Mouse (Mus musculus): Measurements from ENCODE around the gene Rasd2.

The Rasd2 gene

DNA sequence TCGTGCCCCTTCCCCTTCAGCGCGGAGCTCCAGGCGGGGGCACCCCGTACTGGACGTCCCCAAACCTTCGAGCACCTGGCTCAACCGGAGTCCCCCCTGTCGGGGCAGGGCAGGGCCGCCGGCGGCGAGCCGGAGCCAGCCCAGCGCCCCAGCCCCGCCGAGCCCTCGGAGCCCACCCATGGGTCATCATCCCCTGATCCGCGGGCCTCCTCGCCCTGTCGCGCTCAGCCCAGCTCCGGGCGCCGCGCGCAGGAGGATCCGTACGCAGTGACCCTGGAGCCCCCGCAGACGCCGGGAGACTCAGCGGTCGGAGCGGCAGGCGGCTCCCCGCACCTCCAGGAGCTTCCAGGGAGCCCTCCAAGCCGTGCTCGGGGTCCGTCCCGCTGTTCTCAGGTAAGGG, at the start of gene Rasd2:
TSS of gene Rasd2 (plus strand) at position 259 of the 400 bp plus-strand sequence.
- no peak for DNase-seq (ENCODE audit: low spot score)

DNA sequence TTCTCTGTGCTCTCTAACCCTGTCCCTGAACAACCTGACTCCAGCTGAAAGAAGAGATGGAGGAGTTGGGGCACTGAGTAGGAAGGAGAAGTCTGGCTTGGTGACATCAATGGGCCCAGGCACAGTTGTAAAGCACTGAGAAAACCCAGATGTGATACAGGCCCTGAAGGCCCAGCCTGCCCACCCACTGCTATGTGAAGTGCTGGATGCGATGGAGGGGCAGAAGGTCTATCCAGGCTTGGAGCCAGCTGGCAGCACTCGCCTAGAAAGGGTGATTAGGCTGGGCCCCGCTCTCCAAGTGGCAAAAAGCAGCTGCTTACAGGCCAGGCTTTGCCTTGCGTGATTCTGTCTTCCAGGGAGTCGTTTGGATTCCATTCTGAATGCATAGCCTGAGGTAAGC, 44.4 kb upstream of the Rasd2 start:
- DNase-seq (ENCODE audit: low spot score): no peak

DNA sequence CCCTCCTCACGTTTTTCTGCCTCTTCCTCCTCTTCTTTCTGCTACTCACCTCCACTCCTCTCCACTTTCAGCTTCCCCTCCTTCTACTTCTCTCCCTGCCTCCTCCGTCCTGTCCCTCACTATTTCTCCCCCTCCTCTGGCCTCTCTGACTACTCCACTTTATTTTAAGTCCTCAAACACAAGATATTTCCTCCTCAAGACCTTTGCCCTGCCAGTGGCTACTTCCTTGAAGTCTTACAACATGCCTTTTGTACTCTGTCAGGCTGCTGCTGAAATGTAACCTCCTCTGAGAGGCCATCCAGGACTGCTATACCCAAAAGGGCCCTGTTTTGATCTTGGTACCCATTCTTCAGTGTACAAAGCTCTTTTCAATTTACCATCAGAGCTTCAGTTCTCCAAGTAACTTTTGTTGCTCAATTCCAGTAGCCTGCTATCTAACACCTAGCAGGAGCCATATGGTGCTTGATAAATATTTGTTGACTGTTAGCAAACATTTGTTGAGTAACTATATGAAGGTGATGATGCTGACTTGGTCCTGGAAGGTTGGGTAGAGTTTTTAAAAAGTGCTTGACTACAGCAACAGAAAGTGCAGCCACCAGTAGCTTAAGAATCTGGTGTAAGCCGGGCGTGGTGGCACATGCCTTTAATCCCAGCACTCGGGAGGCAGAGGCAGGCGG, 41.6 kb upstream of the Rasd2 start:
- peak; percentile 78 for DNase-seq (ENCODE audit: low spot score)

DNA sequence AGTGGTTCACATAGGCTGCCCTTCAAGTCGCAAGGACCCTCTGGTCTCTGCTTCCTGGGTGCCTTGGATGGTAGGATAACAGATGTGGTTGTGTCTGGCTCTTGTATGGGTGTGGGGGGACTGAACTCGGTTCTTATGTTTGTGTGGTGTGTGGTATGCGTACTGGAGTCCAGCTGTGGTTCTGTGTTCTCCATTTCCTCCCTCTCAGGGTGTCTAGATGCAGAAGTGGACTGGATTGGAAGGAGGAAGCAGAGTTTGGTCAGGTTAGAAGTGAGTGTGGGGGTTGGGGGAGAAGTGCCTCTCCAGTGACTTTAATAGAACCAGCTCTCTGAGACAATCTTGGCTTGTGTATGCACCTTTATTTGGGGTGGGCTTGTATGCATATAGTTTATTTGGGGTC, 20.7 kb upstream of the Rasd2 start:
- DNase-seq (ENCODE audit: low spot score): no peak

DNA sequence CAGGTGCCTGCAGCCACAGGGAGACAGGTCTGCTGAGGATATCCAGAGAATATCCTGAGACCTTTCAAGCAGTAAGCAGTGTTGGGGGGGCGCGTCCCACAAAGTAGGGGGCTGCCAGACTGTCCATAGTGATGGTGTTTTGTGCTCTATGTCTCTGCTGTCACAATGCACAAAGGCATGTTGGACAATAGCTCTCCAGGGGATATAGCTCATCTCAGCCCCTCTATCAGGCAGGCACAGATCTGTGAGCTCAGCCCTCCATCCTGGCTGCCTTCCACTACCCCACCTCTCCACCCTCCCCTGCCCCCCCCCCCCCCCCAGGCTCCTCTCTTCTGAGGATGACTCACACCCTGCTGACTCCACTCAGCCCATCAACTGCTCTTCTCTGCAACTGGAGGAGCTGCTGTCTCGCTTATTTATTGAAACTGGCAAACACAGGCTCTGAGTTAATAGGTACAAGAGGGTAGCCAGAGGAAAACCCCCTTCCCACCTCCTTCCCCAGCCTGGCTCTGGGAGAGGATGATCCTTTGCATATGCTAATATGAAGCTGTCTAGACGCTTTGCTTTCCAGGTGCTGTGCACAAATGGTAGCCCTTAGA, 19.2 kb upstream of the Rasd2 start:
- DNase-seq (ENCODE audit: low spot score): peak; percentile 40

DNA sequence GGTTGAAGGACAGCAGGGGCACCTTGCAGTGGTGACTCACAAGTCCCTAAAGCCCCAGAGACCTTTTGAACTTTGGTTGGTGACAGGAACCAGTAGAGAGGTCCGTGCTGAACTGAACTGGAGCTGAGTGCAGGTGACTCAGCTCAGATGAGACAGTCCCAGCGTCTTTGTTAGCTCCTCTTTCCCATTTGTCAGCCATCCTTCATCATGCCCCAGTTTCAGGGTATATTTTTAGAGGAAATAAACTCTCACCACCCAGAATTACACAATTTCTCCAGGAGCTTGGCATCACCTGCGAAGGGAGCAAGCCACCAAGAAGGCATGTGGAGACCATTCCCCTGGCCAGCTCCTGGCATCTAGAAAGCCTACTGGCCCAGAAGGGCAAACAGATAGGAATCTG, 16.6 kb upstream of the Rasd2 start:
- no peak for DNase-seq (ENCODE audit: low spot score)

DNA sequence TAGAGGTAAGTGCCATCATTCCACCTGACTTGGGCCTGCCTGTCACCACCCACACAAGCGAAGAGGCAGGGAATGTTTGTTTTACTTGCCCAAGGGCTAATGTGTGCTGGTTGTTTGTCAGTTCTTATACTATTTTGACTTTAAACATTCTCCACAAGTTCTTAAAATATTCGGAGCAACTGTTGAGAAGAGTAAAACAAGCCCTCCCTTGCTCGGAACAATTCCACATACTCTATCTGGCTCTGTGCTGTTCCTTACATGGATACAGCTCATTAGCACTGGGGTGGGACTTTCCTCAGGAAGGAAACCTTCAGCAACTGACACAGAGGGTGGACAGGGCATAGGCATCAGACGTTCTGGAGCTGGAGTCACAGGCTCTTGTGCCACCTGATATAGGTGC, 15.9 kb upstream of the Rasd2 start:
- no peak for DNase-seq (ENCODE audit: low spot score)

DNA sequence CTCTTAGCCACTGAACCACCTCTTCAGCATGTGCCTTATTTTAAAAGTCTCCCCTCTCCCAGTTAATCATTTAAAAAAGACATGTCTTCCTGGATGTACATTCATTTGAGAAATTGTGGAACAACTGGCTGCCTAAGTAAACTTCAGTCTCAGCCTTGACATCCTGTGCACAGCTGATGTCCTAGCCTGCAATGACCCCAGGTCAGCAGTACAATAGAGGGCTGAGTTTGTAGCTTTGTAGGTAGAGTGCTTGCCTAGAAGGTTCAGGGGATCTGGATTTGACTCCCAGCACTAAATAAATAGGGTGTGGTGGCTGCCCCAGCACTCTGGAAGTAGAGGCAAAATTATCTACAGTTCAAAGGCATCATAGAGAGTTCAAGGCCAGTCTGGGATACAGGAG, 15.4 kb upstream of the Rasd2 start:
- DNase-seq (ENCODE audit: low spot score): peak; percentile 22

DNA sequence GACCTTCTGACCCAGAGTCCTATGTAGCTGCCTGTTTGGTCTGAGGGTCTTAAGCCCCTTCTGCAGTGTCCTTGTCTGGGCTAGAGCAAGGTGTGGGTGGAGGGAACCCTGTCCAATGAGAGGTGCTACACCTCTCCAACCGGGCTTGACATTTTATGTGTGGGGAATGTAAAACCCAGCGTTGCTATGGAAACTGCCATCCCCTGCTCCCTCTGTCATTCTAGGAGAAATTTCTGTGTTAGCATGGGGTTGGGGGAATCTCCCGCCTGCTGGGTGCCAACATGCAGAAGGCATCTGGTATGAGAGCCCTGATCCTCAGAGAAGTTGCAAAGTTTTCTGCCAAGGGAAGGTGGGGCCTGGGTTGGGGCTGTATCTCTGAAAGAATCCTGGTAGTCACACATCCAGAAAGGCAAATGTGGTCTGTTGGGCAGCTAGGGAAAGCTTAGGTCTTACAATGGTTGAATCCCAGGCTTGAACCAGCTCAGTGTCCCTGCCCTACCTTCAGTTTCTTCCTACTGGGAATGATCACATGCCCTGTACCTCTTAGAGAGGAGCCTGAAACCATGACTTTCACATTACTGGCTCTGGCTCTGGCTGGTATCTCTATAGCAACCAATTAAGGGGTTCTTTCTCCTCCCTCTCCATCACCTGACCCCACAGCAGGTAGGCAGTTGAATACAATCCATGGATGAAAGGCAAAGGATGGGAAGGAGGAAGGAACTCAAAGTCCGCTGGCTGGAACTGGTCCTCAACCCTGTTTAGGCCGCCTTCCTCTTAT, 14.6 kb upstream of the Rasd2 start:
- no peak for DNase-seq (ENCODE audit: low spot score)

DNA sequence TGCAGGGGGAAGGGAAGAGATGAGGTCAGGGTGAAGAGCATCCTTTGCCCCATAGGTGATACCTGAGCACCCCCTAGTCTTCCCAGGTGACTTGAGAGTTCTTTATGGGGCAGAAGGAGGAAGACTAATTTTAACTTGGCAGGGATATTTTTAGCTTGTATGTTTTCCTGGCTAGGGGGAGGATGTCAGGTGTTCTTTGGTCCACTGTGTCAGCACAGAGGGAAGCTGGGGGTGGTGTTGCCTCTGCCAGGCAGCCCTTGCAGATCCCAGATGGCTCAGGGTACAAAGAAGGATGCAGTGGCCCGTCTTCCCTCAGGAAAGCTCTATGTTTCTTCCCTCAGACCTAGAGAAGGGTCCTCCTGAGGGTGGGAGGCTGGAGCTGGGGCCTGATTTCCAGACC, 13.8 kb upstream of the Rasd2 start:
- no peak for DNase-seq (ENCODE audit: low spot score)

DNA sequence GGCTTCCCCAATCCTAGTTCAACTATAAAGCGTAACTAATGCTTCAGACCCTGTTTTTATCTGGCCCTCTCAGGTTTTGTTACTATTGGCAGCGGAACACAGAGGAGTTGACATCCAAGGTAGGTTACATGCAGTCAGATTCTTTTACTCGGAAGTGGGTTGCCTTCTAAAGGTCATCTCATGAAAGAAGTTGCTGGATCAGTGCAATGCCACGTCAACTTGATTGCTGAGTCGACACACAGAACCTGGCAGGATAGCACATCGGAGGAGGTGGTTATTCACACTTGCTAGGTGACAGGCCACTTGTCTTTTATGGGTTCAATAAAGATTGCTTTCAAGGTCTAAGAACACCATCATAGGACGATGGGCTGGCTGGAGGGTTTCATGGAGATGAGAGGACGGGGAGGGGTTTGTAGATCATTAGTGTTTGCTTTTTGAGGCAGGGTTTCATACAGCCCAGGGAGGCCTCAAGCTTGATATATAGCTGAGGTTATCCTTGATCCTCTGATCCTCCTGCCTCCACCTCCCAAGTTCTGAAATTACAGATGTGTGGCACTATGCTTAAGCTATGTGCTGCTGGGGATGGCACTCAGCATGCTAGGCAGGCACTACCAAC, 11.6 kb upstream of the Rasd2 start:
- DNase-seq (ENCODE audit: low spot score): no peak

DNA sequence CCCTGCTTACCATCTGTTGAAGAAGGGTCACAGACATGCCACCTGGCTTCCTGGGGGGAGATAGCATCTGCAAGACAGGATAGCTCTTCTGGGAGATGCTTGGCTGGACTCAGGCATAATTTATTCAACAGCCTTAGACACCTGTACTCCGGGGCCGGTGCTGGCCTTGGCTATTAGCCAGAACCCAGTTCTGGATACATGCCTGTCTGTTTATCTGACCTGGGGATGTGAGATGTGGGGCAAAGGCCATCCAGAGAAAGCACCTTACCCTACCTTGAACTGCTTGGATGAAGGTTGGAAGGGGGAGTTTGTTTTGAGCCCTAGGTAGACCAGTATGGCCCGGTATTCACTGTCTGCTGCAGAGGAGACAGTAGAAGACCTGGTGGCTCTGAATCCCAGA, 10.8 kb upstream of the Rasd2 start:
- DNase-seq (ENCODE audit: low spot score): no peak

DNA sequence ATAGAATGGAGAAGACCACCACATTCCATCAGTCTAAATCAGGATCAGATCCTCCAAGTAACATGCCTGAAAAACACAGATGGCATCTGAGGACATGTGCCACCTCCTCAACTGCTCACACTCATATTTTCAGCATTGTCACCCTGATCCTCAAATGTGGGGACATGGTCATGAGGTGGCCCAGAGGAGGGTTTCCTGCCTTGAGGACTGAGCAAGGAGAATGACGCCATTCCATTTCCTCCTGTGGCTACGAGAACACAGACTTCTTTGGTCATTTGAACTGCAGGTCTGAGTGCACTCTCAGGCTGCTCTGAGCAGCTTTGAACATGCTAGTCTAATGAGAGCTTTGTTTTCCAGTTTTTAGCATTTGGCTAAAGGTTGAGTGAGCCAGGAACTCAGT, 10.3 kb upstream of the Rasd2 start:
- no peak for DNase-seq (ENCODE audit: low spot score)

DNA sequence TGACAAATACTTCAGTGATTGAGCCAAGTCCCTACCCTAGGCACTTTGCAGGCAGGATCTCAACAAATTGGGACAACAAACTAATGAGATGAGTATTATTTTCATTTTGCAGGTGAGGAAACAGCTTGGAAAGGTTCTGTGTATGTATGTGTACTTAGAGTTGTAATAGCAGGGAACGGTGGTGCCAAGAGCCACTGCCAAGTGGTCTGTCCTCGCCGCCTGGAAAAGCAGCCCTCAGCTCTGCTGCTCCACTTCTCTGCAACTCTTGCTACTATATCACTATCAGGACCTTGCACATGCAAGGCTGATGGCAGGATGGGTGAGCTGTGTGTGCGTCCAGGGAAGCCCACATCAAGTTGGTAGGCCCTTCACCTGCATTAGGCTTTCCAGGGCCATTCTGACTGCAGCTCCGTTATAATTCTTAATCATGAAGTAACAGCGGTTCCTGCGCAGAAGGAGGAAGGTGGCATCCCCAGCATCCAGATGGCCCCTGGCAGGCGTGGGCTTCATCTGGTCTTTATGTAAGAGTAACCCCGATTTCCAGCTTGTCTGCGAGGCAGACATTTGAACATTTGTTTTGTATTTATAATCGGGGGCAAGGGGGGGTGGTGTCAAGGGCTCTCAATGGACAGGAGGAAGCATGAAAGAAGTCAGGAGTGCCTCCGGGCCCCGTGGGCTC, 9.4 kb upstream of the Rasd2 start:
- no peak for DNase-seq (ENCODE audit: low spot score)

DNA sequence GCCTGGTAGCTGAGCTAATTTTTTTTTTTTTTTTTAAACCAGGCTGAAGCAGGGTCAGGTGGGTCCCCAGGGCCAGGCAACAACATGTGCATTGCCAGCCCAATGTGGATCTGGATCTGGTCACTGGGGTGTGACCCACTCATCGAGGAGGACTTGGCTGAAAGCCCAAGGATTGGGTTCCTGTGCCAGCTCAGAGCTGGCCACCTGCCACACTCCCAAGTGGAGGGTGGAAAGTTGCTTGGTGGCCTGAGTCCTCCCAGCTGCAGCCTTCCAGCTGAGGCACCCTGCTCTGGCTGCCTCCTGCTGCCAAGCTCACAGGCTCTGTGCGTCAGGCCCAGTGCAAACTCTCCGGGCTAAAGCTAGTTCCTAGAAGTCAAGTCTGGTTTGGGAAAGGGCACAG, 2.3 kb upstream of the Rasd2 start:
- DNase-seq (ENCODE audit: low spot score): no peak

DNA sequence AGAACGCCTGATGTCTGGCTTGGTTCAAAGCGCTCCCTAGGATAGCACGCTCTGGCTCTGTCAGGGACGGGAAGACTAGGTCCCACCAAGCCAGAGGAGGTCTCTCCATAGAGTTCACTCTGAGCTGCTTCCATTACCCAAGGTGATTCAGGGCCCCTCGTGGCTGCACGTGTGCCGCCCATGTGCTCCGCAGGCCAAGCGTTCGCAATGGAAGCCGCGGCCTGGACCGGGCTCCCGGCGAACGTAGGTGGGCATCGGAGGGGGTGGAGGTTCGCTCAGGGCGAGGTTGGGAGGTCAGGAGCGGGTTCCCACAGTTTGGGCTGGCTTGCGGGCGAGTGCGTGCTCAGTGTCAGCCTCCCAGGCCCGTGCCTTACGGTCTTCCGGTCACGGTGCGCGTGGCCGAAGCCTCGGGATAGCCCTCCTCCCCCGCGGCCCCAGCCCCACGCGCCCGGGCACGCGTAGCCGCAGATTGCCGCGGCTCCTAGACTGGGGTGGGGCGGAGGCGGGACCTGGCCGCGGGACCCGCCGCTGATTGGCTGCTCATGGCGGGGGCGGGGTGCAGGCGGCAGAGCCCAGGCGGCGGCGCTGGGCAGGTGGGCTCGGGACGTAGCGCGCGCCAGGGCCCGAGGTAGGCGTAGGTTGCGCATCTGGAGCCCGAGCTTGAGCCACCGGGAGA, 975 bp upstream of the Rasd2 start:
- peak; percentile 83 for DNase-seq (ENCODE audit: low spot score)

DNA sequence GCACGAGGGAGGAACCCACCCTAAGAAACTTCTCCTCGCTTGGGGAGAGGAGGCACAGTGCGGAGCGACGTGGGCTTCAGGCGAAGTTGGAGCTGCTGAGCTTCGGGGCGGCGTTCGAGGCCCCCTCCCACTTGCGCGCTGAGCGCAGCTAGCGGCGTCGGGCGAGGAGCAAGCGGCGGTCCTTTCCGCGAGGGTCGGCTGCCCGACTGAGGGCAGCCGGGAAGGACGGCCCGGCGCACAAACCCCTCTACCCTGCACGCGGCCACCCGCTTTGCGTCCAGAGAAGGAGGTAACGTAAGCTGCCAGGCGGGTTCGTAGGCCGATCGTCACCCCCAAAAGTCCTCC, 465 bp upstream of the Rasd2 start:
- DNase-seq (ENCODE audit: low spot score): no peak

DNA sequence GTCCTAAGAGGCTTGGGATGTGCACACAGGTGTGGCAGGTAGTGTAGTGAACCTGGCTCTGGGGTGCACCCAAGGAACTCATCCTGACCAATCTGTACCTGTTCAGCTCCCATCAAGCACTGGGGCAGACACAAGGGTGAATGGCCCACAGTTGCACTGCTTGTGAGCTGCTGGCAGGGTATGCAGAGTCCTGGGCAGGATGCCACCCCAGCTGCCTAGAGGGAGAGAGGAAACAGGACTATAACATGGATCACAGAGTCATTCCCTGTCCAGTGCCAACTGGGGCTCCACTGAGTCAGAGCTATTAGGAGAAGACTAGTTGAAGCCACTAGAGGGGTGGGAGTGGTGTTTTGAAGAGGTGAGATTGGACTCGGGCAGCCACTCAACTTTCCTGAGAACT, 1.3 kb downstream of the Rasd2 start:
- no peak for DNase-seq (ENCODE audit: low spot score)

DNA sequence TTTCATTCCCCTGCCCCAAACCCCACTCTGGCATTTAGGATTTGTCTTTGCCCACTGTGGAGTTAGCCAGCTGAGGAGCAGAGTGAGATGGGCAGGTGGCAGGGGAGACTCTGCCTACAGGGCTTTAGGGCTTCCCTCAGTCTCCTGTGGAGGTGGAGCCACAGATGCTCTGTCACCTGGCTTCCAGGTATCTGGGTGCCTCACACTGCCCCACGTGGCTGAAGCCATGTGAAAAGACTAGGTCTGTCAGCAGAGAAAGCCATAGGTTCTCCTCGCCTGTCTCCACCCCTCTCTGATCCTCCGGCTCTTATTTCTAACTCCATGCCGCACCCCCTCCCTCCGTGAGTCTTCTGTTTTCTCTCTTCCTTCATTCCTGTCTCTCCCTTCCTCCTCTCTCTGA, 2.2 kb downstream of the Rasd2 start:
- DNase-seq (ENCODE audit: low spot score): no peak

DNA sequence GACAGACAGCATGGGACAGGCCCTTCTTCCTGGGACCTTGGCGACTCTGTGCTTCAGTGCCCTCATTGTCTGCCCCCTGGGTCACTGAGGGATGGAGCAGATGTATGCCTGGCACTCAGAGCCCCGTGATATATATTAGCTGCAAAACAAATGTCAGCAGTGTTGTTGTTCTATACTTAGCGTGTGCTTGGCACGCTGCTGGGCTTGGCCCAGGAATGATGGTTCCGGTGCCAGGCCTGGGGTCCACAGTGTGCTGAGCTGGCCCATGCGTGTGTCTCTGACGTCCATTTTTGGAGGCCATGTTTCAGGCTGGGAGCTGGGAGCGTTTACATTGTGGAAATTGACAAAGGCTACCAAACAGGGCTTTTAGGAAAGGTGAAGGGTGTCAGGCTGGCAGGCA, 3.1 kb downstream of the Rasd2 start:
- no peak for DNase-seq (ENCODE audit: low spot score)

DNA sequence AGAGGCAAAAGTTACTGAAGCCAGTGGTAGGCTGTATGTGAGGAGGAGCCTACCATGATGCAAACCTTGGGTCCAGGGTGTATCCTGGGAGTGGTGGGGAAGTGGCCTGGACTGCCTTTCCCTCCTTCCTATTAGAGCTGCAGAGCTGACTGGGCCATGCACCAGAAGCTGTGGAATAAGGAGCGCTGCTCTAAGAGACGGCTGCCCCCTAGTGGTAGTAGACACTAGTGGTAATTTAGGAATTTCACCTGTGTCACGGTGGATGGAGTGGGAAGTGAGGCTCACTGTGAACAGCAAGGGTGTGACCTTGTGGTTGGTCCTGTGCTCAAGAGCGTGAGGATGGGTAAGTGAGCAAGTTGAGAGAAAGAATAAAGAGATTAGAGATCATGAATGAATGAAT, 4.2 kb downstream of the Rasd2 start:
- DNase-seq (ENCODE audit: low spot score): peak; percentile 26
